Comparison of ENCODE assay signal across 21 mouse cellular contexts in genomic region chr6:90320429-90320828, GRCm38 (mm10). TPM values are rescaled to one million over a fixed set of nuclear protein-coding genes. Genes with fewer than 3 reads are reported as not detected.
DNase-seq lines count a peak whose midpoint lies in the region; ATAC-seq and TF ChIP-seq lines count a peak whose summit lies in the region.
"Had no signal": no experiment of that assay in that cellular context is flagged by ENCODE, and none has a peak within 500 bp of the region (broad histone marks: within the 10 kb centered on the region; RNA-seq: fewer than 3 reads in every experiment).

No protein-coding gene starts in this region.

- WGBS in kidney, adult 2 months: 49% methylated on average over 5 of the region's 5 CpGs
- WGBS in liver, postnatal 0 days (ENCODE audit: insufficient replicate concordance): 47% methylated on average over 5 of the region's 5 CpGs

- peak; percentile 11 for ATAC-seq in Patski
- ATAC-seq in liver, postnatal 0 days: peak; percentile 91
- no peak for ATAC-seq in activated CD4-positive, CD25-positive, alpha-beta regulatory T cell, adult 4 months
- ATAC-seq: hindbrain, embryonic 16.5 days had no signal

- H3K27me3 ChIP-seq in Patski: no peaks in the 10 kb centered on the region
- H3K27me3 ChIP-seq in kidney, adult 2 months (replicated peaks; ENCODE audit: control insufficient read depth, insufficient read depth, low read length): no peaks in the 10 kb centered on the region
- H3K27me3 ChIP-seq in liver, postnatal 0 days (ENCODE audit: insufficient read depth, low read length): no peaks in the 10 kb centered on the region

- no peak overlapping the region for H3K4me3 ChIP-seq in kidney, adult 2 months (ENCODE audit: insufficient read depth, low read depth, low read length)
- H3K4me3 ChIP-seq in liver, postnatal 0 days (ENCODE audit: low read depth, low read length): no peak overlapping the region
- no peak overlapping the region for H3K4me3 ChIP-seq in gastrocnemius, adult 2 months
- H3K4me3 ChIP-seq: megakaryocyte, embryonic 14.5 days had no signal

- in situ Hi-C loops in Patski (cut with MboI; ENCODE audit: low pct_unique_long_range_greater_than_20kb): loop anchor here (10.0 kb wide), 1 partner anchor 636 kb away; no protein-coding TSS in a partner anchor

- intact Hi-C loops in gastrocnemius, adult 2 months (cut with DNase I): loop anchor here (10.0 kb wide), 1 partner anchor 646 kb away; no protein-coding TSS in a partner anchor

- no peak overlapping the region for H3K9ac ChIP-seq in liver, postnatal 0 days (replicated peaks)

- no peak overlapping the region for H3K27ac ChIP-seq in kidney, adult 2 months (ENCODE audit: insufficient read depth, low read depth, low read length)
- peak overlapping the region; percentile 85 for H3K27ac ChIP-seq in liver, postnatal 0 days (ENCODE audit: low read depth)
- H3K27ac ChIP-seq in gastrocnemius, adult 2 months: no peak overlapping the region

- peak overlapping the region; percentile 49 for H3K4me2 ChIP-seq in liver, postnatal 0 days (ENCODE audit: low read depth, low read length)

- no peak for TF ChIP-seq POLR2A in kidney, adult 2 months (IDR thresholded peaks at IDR 0.05; ENCODE audit: low read depth, low read length)

- no peaks in the 10 kb centered on the region for H3K4me1 ChIP-seq in kidney, adult 2 months (ENCODE audit: control insufficient read depth, insufficient read depth, low read length)
- peaks cover 47% of the 10 kb centered on the region for H3K4me1 ChIP-seq in liver, postnatal 0 days (ENCODE audit: insufficient read depth)

- DNase-seq in Patski (ENCODE audit: low read depth, low spot score): no peak
- DNase-seq in kidney, adult 2 months: peak; percentile 71
- DNase-seq in kidney, postnatal 36 days: peak; percentile 64 to 69
- peak; percentile 78 for DNase-seq in liver, postnatal 0 days
- no peak for DNase-seq in gastrocnemius, adult 2 months
- DNase-seq in testis, postnatal 14 days (ENCODE audit: low spot score): no peak
- DNase-seq: cerebellum, adult 11 months; lung, adult 2 months; right cerebral cortex, postnatal 4 days had no signal

- no peaks in the 10 kb centered on the region for H3K36me3 ChIP-seq in kidney, adult 2 months (ENCODE audit: control insufficient read depth, insufficient read depth, low read length)
- H3K36me3 ChIP-seq in liver, postnatal 0 days (replicated peaks; ENCODE audit: insufficient read depth, low read length): 0 out of 2 replicates have a peak, but pooled peaks cover 3% of the 10 kb centered on the region

- POLR2A ChIA-PET in Patski (lab: Charles Lee): no interaction called here

- TF ChIP-seq EP300 in liver, postnatal 0 days (IDR thresholded peaks at IDR 0.05; ENCODE audit: low read depth): 0 out of 2 replicates have a peak, but pooled peaks have one; percentile 19

- CTCF ChIA-PET in Patski (lab: Charles Lee): interaction anchor here (0.8 kb wide), 2 partner anchors 10 to 38 kb away, joined by 3 read pairs; no protein-coding TSS in a partner anchor

- H3K9me3 ChIP-seq in liver, postnatal 0 days (ENCODE audit: low read length): no peaks in the 10 kb centered on the region

- TF ChIP-seq CTCF in Patski (IDR thresholded peaks at IDR 0.05): no peak
- no peak for TF ChIP-seq CTCF in kidney, adult 2 months (conservative IDR thresholded peaks at IDR 0.05; ENCODE audit: insufficient read depth, insufficient read length, low read depth, low read length)
- TF ChIP-seq CTCF in liver, postnatal 0 days (IDR thresholded peaks at IDR 0.05; ENCODE audit: low read depth): no peak
- no peak for TF ChIP-seq CTCF in gastrocnemius, adult 2 months (IDR thresholded peaks at IDR 0.05)

RNA-seq across cellular contexts. Expression of gene Chst13, which starts 4.6 kb away (rescaled TPM):
- 0.14 TPM for polyA plus RNA-seq in Patski (2021)
- polyA plus RNA-seq in kidney, adult 2 months (2012; rRNA removed): 1.5 and 3.0 TPM in 2 replicates
- 10.3 and 14.0 TPM in 2 replicates for polyA plus RNA-seq in liver, postnatal 0 days (2015; fragmentation: Nextera tagmentation; extraction: Ambion mirVana)
- total RNA-seq in gastrocnemius, adult 2 months (2021): not detected
- polyA plus RNA-seq in activated CD4-positive, CD25-positive, alpha-beta regulatory T cell, adult 4 months (2017; shearing (Covaris generic)): not detected
- total RNA-seq: left cerebral cortex, postnatal 14 days; MEL had no signal

RNA-seq across cellular contexts. Expression of gene Uroc1, which starts 12.7 kb away (rescaled TPM):
- polyA plus RNA-seq in Patski (2021): 0.39 TPM
- polyA plus RNA-seq in kidney, adult 2 months (2012; rRNA removed): 34.0 and 50.2 TPM in 2 replicates
- 48.6 and 51.0 TPM in 2 replicates for polyA plus RNA-seq in liver, postnatal 0 days (2015; fragmentation: Nextera tagmentation; extraction: Ambion mirVana)
- not detected for total RNA-seq in gastrocnemius, adult 2 months (2021)
- not detected for polyA plus RNA-seq in activated CD4-positive, CD25-positive, alpha-beta regulatory T cell, adult 4 months (2017; shearing (Covaris generic))
- total RNA-seq: heart, adult 8-10 months; heart, postnatal 14 days; left cerebral cortex, postnatal 14 days; MEL had no signal
- polyA plus RNA-seq: forebrain, embryonic 11.5 days; stomach, embryonic 14.5 days had no signal

RNA-seq across cellular contexts. Expression of gene BC048671, which starts 19.4 kb away (rescaled TPM):
- not detected for polyA plus RNA-seq in Patski (2021)
- not detected in 2 replicates for polyA plus RNA-seq in kidney, adult 2 months (2012; rRNA removed)
- polyA plus RNA-seq in liver, postnatal 0 days (2015; fragmentation: Nextera tagmentation; extraction: Ambion mirVana): not detected in 2 replicates
- total RNA-seq in gastrocnemius, adult 2 months (2021): not detected
- polyA plus RNA-seq in activated CD4-positive, CD25-positive, alpha-beta regulatory T cell, adult 4 months (2017; shearing (Covaris generic)): not detected
- total RNA-seq: heart, adult 8-10 months; heart, postnatal 14 days; layer of hippocampus, postnatal 10 days; left cerebral cortex, postnatal 14 days; MEL had no signal
- polyA plus RNA-seq: cortical plate, adult 2 months; embryonic facial prominence, embryonic 14.5 days; forebrain, embryonic 11.5 days; hindbrain, embryonic 16.5 days; lung, adult 2 months; stomach, embryonic 14.5 days had no signal

RNA-seq across cellular contexts. Expression of gene Zxdc, which starts 48.9 kb away (rescaled TPM):
- 39.8 TPM for polyA plus RNA-seq in Patski (2021)
- 12.6 and 17.9 TPM in 2 replicates for polyA plus RNA-seq in kidney, adult 2 months (2012; rRNA removed)
- 2.1 and 2.8 TPM in 2 replicates for polyA plus RNA-seq in liver, postnatal 0 days (2015; fragmentation: Nextera tagmentation; extraction: Ambion mirVana)
- 10 to 100 TPM; 15.5 to 15.9 TPM for total RNA-seq in gastrocnemius, adult 2 months (2021)
- 1 to 10 TPM; 4.9 to 8.5 TPM for polyA plus RNA-seq in activated CD4-positive, CD25-positive, alpha-beta regulatory T cell, adult 4 months (2017; shearing (Covaris generic))

Comparison
In these comparisons a context has a peak if more than half of its experiments do, and no peak if none do; other contexts are left out.
1. DNase-seq: peak in kidney, adult 2 months (single experiment), kidney, postnatal 36 days (2 of 2) and liver, postnatal 0 days (single experiment); none in Patski (single experiment), gastrocnemius, adult 2 months (single experiment) and testis, postnatal 14 days (single experiment).
2. RNA of gene Uroc1, which starts 12.7 kb away (polyA plus RNA-seq): 48.6 to 51.0 TPM in liver, postnatal 0 days and 34.0 to 50.2 TPM in kidney, adult 2 months; 0.39 TPM in Patski (single experiment) and not detected in activated CD4-positive, CD25-positive, alpha-beta regulatory T cell, adult 4 months; every median in the first group is over 10 times any median in the second.